Mouse (Mus musculus) adrenal gland, postnatal 36 days (tissue): ENCODE measurements around the gene Amn. TPM values are rescaled to one million over a fixed set of nuclear protein-coding genes. Genes with fewer than 3 reads are reported as not detected.

ENCODE experiments used
- DNase-seq, 2 experiments: peaks; one replicate each; pipeline ENCODE4 v3.0.0; 2021; ENCODE audit warnings: mixed read lengths in 1 of 2
- long read RNA-seq, 2 experiments: library from polyadenylated mRNA; stranded (forward); transcript quantifications; one replicate each; pipeline ENCODE4 v2.0.0; 2021; ENCODE audit warnings: borderline sequencing depth in 2 of 2
- total RNA-seq, 2 experiments: library from RNA; stranded (reverse); gene quantifications; 2 replicates each; pipeline ENCODE4 v1.2.3; 2021

Amn gene
- total RNA-seq: not detected
- long read RNA-seq, experiment 1: 0 reads
- long read RNA-seq, experiment 2: 0 reads

DNA sequence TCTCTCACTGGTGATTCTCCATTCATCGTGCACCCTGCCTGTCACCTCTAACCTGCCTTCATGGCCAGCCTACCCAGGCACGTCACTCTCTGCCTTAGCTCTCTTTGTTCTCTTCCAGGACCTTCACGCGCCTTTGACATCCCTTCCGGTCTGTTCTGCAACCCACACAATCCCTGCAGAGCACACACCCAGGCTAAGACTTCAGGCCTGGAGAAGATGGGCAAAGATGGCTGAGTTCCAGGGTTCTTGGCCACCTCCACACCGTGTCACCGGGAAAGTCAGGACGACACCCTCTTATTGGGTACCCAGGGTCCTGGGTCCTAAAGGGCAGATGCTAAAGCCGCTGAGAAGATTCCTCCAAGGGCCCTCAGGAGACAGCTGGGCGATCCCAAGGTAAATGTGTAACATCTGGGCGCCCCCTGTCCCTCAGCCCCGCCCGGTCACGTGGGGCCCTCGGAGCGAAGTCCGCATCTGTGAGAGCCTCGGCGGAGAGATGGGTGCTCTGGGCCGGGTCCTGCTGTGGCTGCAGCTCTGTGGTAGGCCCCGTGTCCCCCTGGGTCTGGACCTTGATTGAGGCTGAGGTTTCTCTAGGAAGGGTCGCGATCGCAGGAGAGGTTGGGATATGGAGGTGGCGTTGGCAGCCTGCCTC is at the start of gene Amn:
Gene Amn (plus strand): TSS at position 467 of the 649 bp plus-strand sequence.
- no peak for DNase-seq

DNA sequence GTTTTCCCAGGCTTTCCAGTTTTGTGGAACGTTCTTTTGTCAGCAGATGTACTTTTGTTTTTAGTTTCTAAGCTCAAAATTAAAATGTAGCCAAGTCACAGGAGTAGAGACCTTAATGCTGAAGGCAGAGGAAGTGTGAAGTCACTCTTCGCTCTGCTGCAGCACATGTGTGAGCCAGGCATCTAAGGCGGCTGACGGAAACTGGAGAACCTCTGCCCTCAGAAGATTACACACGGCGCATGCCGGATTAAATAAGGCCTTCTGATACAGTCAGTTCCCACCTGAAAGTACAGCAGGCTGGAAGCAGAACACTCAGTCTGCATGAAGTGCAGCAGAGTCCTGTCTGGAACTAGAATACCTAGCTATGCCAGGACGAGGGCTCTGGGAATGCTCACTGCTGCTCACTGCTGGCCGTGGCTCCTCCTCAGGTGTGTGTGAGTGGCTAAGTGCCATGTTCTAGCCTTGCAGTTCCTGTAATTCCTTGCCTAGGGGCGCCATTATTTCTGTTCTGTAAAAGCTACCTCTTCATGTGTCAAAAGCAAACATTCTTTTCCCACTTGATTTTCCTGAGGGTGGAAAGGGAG is 45.6 kb upstream of the Amn start:
- DNase-seq: no peak

DNA sequence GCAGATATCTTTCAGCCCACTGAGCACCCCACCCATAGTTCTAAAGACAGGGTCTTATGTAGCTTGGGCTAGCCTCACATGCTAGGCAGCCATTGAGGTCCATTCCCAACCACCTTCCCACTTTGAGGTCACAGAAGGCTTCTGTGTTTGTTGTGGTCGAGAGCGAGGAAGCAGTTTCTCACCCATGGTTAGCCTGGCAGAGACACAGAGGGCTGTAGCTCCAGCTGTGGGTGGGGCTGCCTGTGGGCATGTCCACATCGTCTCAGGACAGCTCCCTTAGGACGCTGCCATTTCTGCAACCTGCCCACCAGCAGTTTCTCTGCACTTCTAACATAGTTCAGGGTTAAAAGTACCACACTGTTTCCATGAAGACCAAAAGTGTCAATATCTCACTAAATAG is 43.5 kb upstream of the Amn start:
- DNase-seq: no peak

DNA sequence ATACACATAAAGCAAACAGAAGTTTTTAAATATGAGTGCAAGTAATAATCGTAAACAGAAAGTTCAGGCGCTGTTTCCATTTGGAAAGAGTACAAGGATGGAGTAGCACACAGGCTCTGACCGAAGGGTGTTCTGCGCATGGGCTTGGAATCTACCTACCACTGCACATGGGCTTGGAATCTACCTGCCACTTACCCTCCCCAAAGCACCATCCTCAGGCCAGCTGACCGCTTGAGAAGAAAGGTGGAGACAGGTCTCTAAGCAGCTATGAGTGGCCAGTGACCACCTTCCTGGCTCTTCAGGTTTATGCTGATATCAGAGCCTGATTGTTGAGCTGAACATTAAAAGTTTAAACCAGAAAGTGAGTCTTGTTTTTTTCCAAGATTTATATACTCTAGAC is 42.4 kb upstream of the Amn start:
- no peak for DNase-seq

DNA sequence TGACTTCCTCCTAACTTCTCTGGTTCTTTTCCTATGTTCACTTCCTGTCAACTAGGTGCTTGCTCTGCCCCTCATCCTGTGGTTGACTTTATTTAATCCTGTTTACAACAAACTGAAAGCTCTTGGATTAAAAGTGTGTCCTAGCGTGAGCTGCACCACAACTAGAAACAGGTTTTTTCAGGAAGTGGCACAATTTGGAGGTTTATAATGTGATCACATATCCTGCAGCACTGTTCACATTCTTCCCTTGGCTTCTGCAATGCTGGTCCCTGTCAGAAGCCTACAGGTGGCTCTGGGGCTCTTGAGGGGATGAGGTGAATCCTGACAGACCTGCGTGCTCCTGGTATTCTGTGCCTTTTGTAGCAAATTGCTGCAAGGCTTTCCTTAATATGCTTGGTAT is 40.1 kb upstream of the Amn start:
- DNase-seq: no peak

DNA sequence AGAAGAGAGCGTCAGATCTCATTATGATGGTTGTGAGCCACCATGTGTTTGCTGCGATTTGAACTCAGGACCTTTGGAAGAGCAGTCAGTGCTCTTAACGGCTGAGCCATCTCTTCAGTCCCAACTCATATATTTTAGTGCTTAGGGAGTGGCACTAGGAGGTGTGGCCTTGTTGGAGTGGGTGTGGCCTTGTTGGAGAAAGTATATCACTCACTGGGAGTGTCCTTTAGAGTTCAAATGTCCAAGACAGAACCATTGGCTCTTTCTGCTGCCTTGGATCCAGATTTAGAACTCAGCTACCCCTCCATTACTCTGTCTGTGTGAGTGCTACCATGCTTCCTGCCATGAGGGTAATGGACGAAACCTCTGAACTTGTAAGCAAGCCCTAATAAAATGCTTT is 37.1 kb upstream of the Amn start:
- no peak for DNase-seq

DNA sequence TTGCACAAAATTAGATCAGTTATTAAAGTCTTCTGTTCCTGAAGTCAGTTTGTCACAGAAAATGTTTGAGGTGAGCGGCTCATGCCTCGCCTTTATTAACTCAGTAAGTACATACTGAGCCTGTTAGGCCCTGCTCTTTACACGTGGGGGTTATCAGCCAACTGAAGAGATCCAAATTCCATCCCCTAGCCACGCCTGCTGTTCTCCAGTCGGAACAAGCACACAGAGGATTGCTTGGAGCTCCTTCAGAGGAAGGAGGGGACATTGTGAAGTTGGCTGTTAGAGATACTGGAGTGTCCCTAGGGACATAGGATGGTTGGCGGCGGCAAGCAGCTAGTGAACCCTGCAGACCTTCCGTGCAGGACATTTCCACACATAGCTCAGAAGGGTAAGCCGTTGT is 36.5 kb upstream of the Amn start:
- DNase-seq: no peak

DNA sequence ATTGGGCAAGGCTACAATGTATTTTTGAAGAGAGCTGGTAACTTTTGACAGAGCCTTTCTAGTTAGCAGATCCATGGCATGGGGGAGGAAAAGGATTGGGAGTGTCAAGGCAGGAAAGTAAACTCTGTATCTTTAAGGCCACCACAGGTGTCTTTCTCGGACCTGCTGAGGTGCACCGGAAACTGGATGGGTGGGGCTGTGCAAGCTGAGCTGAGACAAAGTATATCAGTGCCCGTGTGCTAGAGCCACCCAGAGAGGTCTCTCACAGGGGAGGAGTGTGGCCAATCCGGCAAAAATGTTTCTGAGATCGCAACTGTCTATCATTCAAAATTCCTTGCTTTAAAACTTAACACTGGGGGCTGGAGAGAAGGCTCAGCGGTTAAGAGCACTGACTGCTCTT is 35.3 kb upstream of the Amn start:
- no peak for DNase-seq

DNA sequence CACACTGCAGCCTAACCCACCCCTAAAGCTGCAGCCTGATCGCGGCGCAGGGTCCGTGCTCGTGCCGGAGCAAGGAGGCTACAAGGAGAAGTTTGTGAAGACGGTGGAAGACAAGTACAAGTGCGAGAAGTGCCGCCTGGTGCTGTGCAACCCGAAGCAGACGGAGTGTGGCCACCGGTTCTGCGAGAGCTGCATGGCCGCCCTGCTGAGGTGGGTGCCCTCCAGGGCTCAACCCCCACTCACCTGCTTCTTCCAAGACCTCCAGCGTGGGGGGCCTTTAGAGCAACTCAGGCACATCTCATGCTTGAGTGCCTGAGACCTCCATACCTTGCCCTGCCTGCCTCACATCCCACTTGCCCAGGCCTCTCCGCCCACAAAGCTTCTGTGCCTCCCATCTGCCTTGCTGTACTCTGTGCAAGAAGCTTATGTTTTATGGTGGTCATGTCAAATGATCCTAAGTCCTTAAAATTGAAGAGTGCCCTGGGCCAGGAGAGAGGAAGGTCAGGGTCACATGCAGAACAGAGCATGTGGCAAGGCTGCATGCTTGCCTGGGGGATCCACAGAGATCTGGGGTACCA is 33.2 kb upstream of the Amn start:
- no peak for DNase-seq

DNA sequence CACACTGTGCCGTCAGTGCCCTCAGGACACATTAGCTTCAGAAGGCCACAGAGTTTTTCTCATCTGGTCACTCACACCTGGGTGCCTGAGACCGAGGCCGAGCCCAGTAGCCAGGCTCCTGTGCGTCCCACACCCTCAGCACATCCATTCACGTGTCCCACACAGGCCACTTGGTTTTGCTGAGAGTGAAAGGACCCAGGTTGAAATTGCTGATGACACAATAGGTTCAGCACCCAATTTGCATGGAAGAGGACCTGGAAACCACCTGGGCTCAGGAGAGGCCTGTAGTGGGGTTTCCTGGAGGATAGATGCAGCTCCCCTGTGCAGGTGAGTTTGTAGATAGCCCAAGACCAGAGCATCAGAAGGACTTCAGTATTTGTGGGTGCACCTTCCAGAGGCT is 32.5 kb upstream of the Amn start:
- no peak for DNase-seq

DNA sequence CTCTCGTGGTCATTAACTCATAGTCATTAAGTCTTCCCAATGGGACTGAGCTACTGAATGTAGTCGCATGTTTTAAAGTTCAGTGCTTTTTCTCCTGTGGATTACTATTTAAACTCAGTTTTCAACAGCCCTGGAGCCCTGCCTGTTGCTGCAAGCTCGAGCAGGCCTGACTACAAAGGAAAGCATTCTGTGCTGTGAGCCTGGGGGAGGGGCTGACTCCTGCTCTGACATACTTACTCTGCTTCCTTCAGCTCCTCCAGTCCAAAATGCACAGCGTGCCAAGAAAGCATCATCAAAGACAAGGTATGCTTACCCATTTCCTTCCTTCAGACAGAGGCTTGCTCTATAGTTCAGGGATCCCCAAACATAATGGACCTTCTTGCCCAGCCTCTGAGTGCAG is 32.1 kb upstream of the Amn start:
- peak; percentile 12 to 39 for DNase-seq

DNA sequence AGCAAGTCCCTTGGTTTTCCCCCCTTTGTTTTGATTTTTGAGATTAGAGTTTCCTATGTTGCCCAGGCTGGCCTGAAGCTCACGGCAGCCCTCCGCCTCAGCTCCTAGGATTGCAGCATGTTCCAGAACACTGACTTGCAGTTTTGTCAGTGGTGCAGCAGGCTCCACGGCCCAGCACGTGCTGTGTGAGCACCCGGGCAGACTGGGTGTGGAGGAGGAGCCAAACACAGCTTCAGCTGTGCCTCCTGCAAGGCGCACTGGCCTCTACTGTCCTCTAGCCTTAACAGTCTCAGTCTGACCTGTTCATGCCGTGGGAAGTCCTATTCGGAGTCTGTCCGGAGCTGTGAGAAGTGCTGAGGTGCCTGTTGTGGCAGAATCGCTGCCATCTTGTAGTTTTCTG is 31.0 kb upstream of the Amn start:
- DNase-seq: no peak

DNA sequence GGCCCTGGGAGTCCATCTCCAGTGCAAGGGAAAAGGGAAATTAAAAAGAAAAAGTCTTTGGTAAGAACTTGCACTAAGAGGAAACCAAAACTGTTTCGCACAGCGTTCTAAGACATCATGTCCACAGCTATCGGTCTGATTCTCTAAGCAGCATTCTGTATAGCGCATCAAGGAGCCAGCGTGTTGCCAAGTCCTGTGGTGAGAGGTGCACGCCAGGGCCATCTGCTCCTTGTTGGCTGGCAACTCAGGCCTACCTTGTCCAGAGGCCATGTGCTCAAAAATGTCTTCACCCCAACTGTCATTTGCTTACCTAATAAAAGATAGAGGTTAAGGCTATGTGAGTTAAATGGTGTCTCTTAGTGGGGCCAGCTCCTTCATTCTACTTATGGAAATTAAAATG is 29.0 kb upstream of the Amn start:
- no peak for DNase-seq

DNA sequence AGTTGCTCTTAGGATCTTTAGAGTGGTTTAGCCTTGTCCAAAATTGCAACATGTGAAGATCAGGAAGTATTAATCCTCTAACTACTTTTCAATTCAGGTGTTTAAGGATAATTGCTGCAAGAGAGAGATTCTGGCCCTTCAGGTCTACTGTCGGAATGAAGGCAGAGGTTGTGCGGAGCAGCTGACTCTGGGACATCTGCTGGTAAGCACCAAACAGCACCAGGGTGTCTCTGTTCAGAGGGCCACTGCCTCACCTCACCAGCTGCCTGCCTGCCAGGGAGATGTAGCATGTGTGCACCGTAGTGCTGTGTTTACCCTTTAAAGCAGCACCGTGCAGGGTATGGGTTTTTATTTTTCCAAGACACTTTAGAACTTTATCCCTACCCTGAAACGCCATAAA is 28.5 kb upstream of the Amn start:
- no peak for DNase-seq

DNA sequence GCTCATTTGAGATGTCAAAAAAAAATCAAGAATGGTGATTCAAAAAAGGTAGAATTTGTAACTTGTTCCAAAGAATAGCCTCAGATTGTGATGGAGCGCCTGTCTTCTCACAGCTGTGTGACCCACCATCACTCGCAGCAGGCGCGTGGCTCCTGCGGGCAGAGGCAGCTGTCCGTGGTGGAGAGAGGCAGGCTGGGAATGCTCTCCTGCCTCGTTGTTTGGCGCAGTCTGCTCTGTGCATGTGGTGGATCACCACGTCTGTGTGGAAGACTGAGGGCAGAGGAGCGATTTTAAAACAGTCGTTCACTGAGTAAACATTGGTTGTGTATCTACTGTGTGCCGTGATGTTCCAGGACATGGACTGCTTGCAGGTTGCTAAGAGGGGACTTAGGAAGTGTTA is 27.2 kb upstream of the Amn start:
- no peak for DNase-seq

DNA sequence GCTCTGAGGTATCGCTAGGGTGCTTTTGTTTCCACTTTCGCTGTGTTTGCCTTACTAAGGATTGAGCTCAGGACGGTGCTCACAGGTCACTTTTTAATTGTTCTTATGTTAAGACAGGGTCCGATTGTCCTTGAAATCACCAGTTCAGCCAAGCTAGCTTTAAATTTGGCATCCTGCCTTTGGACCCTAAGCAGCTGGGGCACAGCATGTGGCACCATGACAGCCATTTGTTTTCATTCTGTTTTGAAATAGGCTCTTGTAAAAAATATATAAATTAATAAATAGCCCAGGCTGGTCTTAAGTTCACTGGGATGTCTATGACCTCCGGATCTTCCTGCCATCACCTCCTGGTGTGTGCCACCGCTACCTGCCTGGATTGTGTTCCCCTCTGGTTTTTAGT is 25.8 kb upstream of the Amn start:
- DNase-seq: no peak

DNA sequence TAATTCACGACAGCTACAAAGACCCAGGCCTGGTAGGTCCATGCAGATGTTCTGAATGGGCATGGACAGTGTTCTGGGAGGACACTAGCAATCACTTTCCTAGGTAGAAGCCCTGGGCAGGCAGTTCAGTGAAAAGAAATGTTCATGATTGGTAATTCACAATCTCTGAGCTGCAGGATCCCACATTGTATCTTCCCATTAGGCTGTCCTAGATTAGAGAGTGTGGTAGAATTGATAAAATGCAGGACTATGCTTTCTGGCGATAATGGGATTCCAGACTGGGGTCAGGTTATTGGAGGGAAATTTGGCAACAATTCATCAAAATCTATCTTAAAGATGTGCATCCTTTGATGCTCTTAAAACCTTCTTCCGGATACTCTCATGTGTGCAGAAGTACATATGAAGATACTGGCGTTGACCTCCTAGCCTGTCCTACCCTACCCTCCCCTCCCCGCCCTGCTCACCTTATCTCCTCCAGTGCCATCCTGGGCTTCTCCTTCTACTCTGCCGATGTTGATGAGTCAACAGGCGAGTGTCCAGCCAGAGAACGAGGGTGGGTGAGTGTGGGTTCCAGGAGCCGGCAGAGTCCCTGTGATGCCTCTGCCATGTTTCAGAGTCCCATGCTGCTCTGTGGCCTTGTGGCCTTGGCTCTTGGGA is 24.0 kb upstream of the Amn start:
- no peak for DNase-seq

DNA sequence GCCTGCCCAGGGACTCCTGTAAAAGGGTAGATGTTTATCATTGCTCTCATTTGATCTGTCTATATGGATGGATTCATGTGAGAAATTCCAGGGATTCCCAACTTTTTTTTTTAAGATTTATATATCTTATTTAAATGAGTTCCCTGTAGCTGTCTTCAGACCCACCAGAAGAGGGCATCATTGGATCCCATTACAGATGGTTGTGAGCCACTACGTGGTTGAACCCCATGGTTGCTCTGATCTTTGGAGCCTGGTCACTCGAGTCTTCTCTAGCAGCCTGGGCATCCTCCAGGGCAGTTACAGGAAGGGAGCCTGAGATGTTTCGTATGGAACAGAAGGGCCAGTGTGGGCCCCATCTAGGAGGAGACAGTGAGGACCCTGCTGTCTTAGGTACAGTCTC is 21.8 kb upstream of the Amn start:
- DNase-seq: no peak

DNA sequence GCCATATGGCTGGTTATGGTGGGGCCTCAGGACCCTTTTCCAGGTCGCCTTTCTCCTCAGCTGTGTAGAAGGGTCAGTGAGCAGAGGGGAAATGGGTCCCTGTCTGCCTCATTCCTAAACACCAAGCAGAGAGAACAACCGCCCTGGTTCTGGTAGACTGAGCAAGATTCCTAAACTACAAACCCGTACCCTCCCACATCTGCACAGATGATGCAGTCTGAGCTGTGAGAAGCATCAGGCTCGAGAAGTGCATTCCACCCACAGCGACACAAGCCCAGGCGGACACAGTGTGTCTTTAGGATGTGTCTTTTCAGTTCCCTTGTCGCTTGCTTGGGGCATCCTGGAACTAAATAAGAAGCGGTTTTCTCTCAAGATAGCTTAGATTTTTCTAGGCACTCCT is 20.8 kb upstream of the Amn start:
- no peak for DNase-seq

DNA sequence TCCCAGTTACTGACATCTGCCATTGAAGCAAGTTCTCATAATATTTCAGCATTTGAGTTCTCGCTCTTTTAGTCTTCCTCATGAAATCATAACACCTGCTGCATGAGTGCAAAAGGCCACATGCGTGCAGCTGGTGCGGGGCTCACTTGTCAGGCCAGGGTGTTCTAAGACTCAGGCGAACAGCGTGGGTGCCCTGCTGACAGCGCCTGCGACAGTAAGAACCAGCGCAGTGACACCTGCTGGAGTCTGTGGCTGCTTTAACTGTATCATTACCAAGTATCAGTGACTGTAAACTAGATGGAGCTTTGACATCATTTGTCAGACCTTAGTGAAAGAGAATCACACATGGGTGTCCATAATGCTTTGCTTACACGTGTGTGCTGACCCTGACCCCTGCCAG is 19.7 kb upstream of the Amn start:
- DNase-seq: no peak

DNA sequence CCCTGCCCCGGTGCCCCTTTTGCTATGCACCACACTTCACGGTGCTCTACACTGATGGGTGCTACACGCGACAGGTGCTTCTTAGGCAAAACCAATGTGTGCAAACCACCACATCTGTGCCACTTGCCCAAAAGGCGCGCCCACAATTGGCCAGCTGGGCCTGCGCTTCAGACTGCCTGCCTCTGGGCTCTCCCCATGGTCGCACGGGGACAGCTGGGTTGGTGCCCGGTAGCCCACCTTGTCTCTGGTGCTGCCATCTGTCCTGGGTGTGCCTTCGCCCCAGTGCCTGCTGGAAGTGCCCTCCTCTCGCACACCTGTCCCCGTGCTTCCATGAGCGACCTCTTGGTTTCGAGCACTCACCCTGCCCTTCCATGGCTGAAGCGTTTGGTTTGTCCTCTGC is 7.2 kb upstream of the Amn start:
- DNase-seq: no peak

DNA sequence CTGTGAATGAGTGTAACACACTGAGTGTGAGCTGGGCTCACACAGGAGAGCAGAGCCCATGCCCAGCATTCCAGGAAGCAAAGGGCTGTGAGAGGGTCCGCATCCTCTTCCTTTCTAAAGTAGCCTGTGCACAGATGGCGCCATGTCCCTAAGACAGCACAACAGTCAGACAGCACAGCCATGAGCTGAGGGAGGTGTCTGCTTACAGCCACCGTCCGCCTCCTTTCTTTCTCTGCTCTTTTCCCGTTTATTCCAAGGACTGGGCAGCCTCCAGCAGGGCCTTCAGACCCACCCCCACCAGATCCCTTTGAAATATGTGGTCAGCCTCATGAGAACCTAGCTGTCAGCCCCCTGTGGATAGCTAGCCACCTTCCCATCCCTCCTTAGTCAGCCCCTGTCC is 5.7 kb upstream of the Amn start:
- DNase-seq: no peak

DNA sequence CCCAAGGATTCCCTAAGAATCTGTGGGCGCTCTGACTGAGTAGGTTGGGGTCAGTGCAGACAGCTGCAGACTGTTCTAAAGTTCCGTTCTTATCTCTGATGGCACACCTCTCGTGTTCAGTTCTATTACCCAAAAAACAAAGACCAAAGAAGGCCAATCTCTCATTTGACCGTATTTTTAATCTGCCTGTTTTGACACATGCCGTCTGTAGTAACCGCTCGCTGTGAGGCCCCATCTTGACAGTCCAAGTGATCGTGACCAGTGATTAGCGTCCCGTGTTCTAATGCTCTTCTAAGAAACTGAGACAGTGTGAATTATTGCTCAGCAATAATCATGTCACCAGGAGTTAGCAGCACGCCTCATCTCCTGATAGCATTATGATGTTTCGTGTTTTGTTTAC is 4.3 kb upstream of the Amn start:
- no peak for DNase-seq
